ENCODE assay signal across 1 mouse cellular context in genomic region chr19:11264602-11265185, GRCm38 (mm10).
A peak's percentile ranks its signal among the peaks of the same experiment; 100 is the strongest.
TF ChIP-seq lines count a peak whose summit lies in the region.

No protein-coding gene starts in this region.

TF ChIP-seq in CH12.LX, 34 proteins besides CTCF, POLR2A, EP300 and RAD21:
- TF ChIP-seq NELFE (IDR thresholded peaks at IDR 0.05; ENCODE audit: low read depth, low read length) (no peak), SIN3A (IDR thresholded peaks at IDR 0.05; ENCODE audit: low read length) (0 out of 2 replicates have a peak, but pooled peaks have one; percentile 22), MAFK (IDR thresholded peaks at IDR 0.05; ENCODE audit: insufficient replicate concordance, low read length) (peak; percentile 83), TCF12 (IDR thresholded peaks at IDR 0.05; ENCODE audit: low read depth, low read length) (0 out of 2 replicates have a peak, but pooled peaks have one; percentile 12), CHD1 (IDR thresholded peaks at IDR 0.05; ENCODE audit: low read depth, low read length) (0 out of 2 replicates have a peak, but pooled peaks have one; percentile 6)
